9 mouse cellular contexts compared by ENCODE assay signal in the genomic region with DNA sequence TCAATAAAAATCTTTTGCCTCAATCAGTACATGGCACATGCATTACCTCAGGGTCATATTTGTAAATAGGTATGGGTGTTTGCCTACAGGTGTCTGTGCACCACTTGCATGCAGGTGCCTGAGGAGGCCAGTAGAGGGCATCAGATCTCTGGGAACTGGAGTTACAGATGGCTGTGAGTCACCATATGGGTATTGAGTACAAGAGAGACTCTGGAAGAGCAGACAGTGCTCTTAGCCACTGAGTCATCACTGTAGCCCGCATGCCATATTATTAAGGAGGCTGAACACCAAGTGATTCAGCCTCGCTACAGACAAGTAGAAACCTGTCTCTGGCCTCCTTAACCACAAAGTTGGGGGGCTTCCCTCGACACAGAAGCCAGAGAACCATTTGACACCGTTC. TPM values are rescaled to one million over a fixed set of nuclear protein-coding genes. Genes with fewer than 3 reads are reported as not detected.
DNase-seq lines count a peak whose midpoint lies in the region; ATAC-seq and TF ChIP-seq lines count a peak whose summit lies in the region.
"Had no signal": no experiment of that assay in that cellular context is flagged by ENCODE, and none has a peak within 500 bp of the region (broad histone marks: within the 10 kb centered on the region; RNA-seq: fewer than 3 reads in every experiment).

No protein-coding gene starts in this region.

- no peak overlapping the region for H3K4me2 ChIP-seq in liver, embryonic 14.5 days (ENCODE audit: low read depth)
- no peak overlapping the region for H3K4me2 ChIP-seq in liver, embryonic 11.5 days

- H3K27me3 ChIP-seq in liver, embryonic 14.5 days (ENCODE audit: control insufficient read depth, insufficient read depth, low read length), result no peaks in the 10 kb centered on the region
- no peaks in the 10 kb centered on the region for H3K27me3 ChIP-seq in liver, embryonic 11.5 days (replicated peaks; ENCODE audit: control insufficient read depth, insufficient read depth, low read length)
- H3K27me3 ChIP-seq in forebrain, embryonic 10.5 days (ENCODE audit: poor library complexity, severe bottlenecking), result no peaks in the 10 kb centered on the region

- TF ChIP-seq CTCF in liver, embryonic 14.5 days (IDR thresholded peaks at IDR 0.05; ENCODE audit: low read depth), result peak; percentile 47

- TF ChIP-seq EP300 in liver, embryonic 14.5 days (IDR thresholded peaks at IDR 0.05; ENCODE audit: low read depth), result no peak

- H3K9me3 ChIP-seq in liver, embryonic 14.5 days (ENCODE audit: control insufficient read depth, low read length), result no peaks in the 10 kb centered on the region
- H3K9me3 ChIP-seq in liver, embryonic 11.5 days (ENCODE audit: control insufficient read depth, low read length), result no peaks in the 10 kb centered on the region
- no peaks in the 10 kb centered on the region for H3K9me3 ChIP-seq in ES-E14 (ENCODE audit: control insufficient read depth, insufficient read depth, low read depth, low read length)
- no peaks in the 10 kb centered on the region for H3K9me3 ChIP-seq in forebrain, embryonic 10.5 days

- H3K4me3 ChIP-seq in liver, embryonic 14.5 days (ENCODE audit: insufficient read depth in 1 of 2, low read depth in 2 of 2, low read length in 2 of 2), result no peak overlapping the region
- no peak overlapping the region for H3K4me3 ChIP-seq in liver, embryonic 11.5 days (ENCODE audit: low read depth, low read length)
- no peak overlapping the region for H3K4me3 ChIP-seq in ES-E14 (ENCODE audit: insufficient read depth in 1 of 2, low read depth in 1 of 2, low read length in 2 of 2, poor library complexity in 1 of 2, severe bottlenecking in 1 of 2)
- no peak overlapping the region for H3K4me3 ChIP-seq in forebrain, embryonic 10.5 days

- 64% methylated on average over 4 of the region's 4 CpGs for WGBS in liver, embryonic 14.5 days (ENCODE audit: insufficient replicate concordance)
- 76% methylated on average over 4 of the region's 4 CpGs for WGBS in liver, embryonic 11.5 days
- 89% methylated on average over 4 of the region's 4 CpGs for WGBS in forebrain, embryonic 10.5 days

- no peak for ATAC-seq in liver, embryonic 14.5 days (ENCODE audit: insufficient read depth)
- no peak for ATAC-seq in liver, embryonic 11.5 days (replicated peaks; ENCODE audit: low FRiP score)
- ATAC-seq: CD4-positive, CD25-positive, alpha-beta regulatory T cell, adult 4 months had no signal

- H3K9ac ChIP-seq in liver, embryonic 14.5 days (replicated peaks), result no peak overlapping the region
- H3K9ac ChIP-seq in liver, embryonic 11.5 days (ENCODE audit: low read depth, low read length), result no peak overlapping the region
- no peak overlapping the region for H3K9ac ChIP-seq in ES-E14 (ENCODE audit: insufficient read depth, low read depth, low read length, poor library complexity, severe bottlenecking)

- in situ Hi-C loops in ES-E14 (cut with MboI; ENCODE audit: low sequenced_read_pairs in 2 of 2, unreplicated experiment in 2 of 2), result loop anchor here in 1 of 2 experiments (10.0 kb wide), 1 partner anchor 465 kb away; no protein-coding TSS in a partner anchor

- H3K27ac ChIP-seq in liver, embryonic 14.5 days, result no peak overlapping the region
- H3K27ac ChIP-seq in liver, embryonic 11.5 days (ENCODE audit: low read depth, low read length), result no peak overlapping the region
- H3K27ac ChIP-seq in ES-E14 (ENCODE audit: insufficient read depth, low read depth, low read length, poor library complexity, severe bottlenecking), result no peak overlapping the region
- no peak overlapping the region for H3K27ac ChIP-seq in forebrain, embryonic 10.5 days

- DNase-seq in cerebellum, postnatal 14 days, result peak; percentile 5 to 16
- no peak for DNase-seq in cerebellum, postnatal 25 days
- no peak for DNase-seq in liver, embryonic 14.5 days (ENCODE audit: low read depth in 3 of 3, low spot score in 3 of 3)
- DNase-seq in liver, embryonic 11.5 days (ENCODE audit: low spot score), result no peak
- DNase-seq in ES-E14 (ENCODE audit: low read depth, low spot score) (peak; percentile 47), MN1 (ENCODE audit: low spot score) (no peak)
- DNase-seq in layer of hippocampus, adult 9-11 months, result peak; percentile 21
- no peak for DNase-seq in forebrain, embryonic 10.5 days (ENCODE audit: extremely low spot score, low spot score)

- H3K36me3 ChIP-seq in liver, embryonic 14.5 days (replicated peaks; ENCODE audit: control insufficient read depth, insufficient read depth, low read depth), result no peaks in the 10 kb centered on the region
- H3K36me3 ChIP-seq in liver, embryonic 11.5 days (ENCODE audit: control insufficient read depth, insufficient read depth, low read length), result no peaks in the 10 kb centered on the region
- H3K36me3 ChIP-seq in ES-E14 (ENCODE audit: control insufficient read depth, insufficient read depth, low read length, poor library complexity, severe bottlenecking), result no peaks in the 10 kb centered on the region
- no peaks in the 10 kb centered on the region for H3K36me3 ChIP-seq in forebrain, embryonic 10.5 days (replicated peaks)

- no peaks in the 10 kb centered on the region for H3K4me1 ChIP-seq in liver, embryonic 14.5 days (replicated peaks; ENCODE audit: control insufficient read depth in 2 of 2, insufficient read depth in 2 of 2, low read length in 1 of 2)
- H3K4me1 ChIP-seq in liver, embryonic 11.5 days (replicated peaks; ENCODE audit: control insufficient read depth, insufficient read depth, low read length), result no peaks in the 10 kb centered on the region
- H3K4me1 ChIP-seq in ES-E14 (ENCODE audit: control insufficient read depth in 2 of 2, insufficient read depth in 2 of 2, low read length in 2 of 2, poor library complexity in 1 of 2), result peaks cover 0 to 5% of the 10 kb centered on the region in 2 experiments; a peak in 1 of 4 replicates
- no peaks in the 10 kb centered on the region for H3K4me1 ChIP-seq in forebrain, embryonic 10.5 days

TF ChIP-seq in ES-E14, 5 proteins besides CTCF, POLR2A, EP300 and RAD21:
- TF ChIP-seq CHD2 (IDR thresholded peaks at IDR 0.05; ENCODE audit: low read depth, low read length) (no peak), ZC3H11A (IDR thresholded peaks at IDR 0.05; ENCODE audit: borderline replicate concordance, low read depth, low read length) (0 out of 2 replicates have a peak, but pooled peaks have one; percentile 55)

RNA-seq across cellular contexts. Expression of a gene that starts 26.4 kb away (rescaled TPM):
- polyA plus RNA-seq in liver, embryonic 14.5 days (2012; rRNA removed), result 16.7 and 17.0 TPM in 2 replicates
- polyA plus RNA-seq in liver, embryonic 14.5 days (2014; fragmentation: Nextera tagmentation; extraction: Ambion mirVana), result 21.2 and 23.9 TPM in 2 replicates
- 30.8 and 36.0 TPM in 2 replicates for polyA plus RNA-seq in liver, embryonic 11.5 days (2014; fragmentation: Nextera tagmentation; extraction: Ambion mirVana)
- total RNA-seq in ES-E14 (2012; rRNA removed), result 19.8 and 22.5 TPM in 2 replicates
- polyA plus RNA-seq in forebrain, embryonic 10.5 days (2016; fragmentation: Nextera tagmentation; extraction: Ambion mirVana), result 24.5 and 26.8 TPM in 2 replicates

Comparison
In these comparisons a context has a peak if more than half of its experiments do, and no peak if none do; other contexts are left out.
1. DNase-seq: peak in cerebellum, postnatal 14 days (2 of 2), ES-E14 (single experiment) and layer of hippocampus, adult 9-11 months (single experiment); none in cerebellum, postnatal 25 days (0 of 2), liver, embryonic 14.5 days (0 of 3), liver, embryonic 11.5 days (single experiment), MN1 (single experiment) and forebrain, embryonic 10.5 days (single experiment).